8 mouse cellular contexts compared by ENCODE assay signal in genomic region chr9:108819495-108819894, GRCm38 (mm10). TPM values are rescaled to one million over a fixed set of nuclear protein-coding genes. Genes with fewer than 3 reads are reported as not detected.
A peak's percentile ranks its signal among the peaks of the same experiment; 100 is the strongest.
DNase-seq lines count a peak whose midpoint lies in the region; ATAC-seq and TF ChIP-seq lines count a peak whose summit lies in the region.

No protein-coding gene starts in this region.

- H3K27ac ChIP-seq in forebrain, embryonic 11.5 days (ENCODE audit: low read depth, low read length), result no peak overlapping the region
- no peak overlapping the region for H3K27ac ChIP-seq in forebrain, embryonic 13.5 days
- no peak overlapping the region for H3K27ac ChIP-seq in midbrain, embryonic 10.5 days (replicated peaks)
- H3K27ac ChIP-seq in midbrain, embryonic 15.5 days, result no peak overlapping the region

- no peaks in the 10 kb centered on the region for H3K9me3 ChIP-seq in forebrain, embryonic 11.5 days (ENCODE audit: control insufficient read depth, low read length)
- H3K9me3 ChIP-seq in forebrain, embryonic 13.5 days (replicated peaks), result no peaks in the 10 kb centered on the region
- no peaks in the 10 kb centered on the region for H3K9me3 ChIP-seq in midbrain, embryonic 10.5 days (replicated peaks)
- H3K9me3 ChIP-seq in midbrain, embryonic 15.5 days, result no peaks in the 10 kb centered on the region

- peak; percentile 89 for TF ChIP-seq CTCF in lung, adult 2 months (IDR thresholded peaks at IDR 0.05; ENCODE audit: insufficient read depth, low read length)

- no peak for ATAC-seq in forebrain, embryonic 11.5 days (replicated peaks; ENCODE audit: low FRiP score)
- ATAC-seq in forebrain, embryonic 13.5 days, result no peak
- no peak for ATAC-seq in midbrain, embryonic 15.5 days (replicated peaks)
- peak; percentile 61 for ATAC-seq in erythroblast, adult 5-6 weeks (replicated peaks; ENCODE audit: low FRiP score, poor library complexity, severe bottlenecking)

- no peak for TF ChIP-seq POLR2A in lung, adult 2 months (IDR thresholded peaks at IDR 0.05; ENCODE audit: borderline replicate concordance, extremely low read depth, low read depth, low read length)

- H3K27me3 ChIP-seq in forebrain, embryonic 11.5 days (ENCODE audit: control insufficient read depth, insufficient read depth, low read length), result peaks cover 3% of the 10 kb centered on the region; the same call in 1 of the 2 replicates
- H3K27me3 ChIP-seq in forebrain, embryonic 13.5 days, result peaks cover 17% of the 10 kb centered on the region
- H3K27me3 ChIP-seq in midbrain, embryonic 10.5 days (ENCODE audit: low read depth, poor library complexity, severe bottlenecking), result peaks cover 19% of the 10 kb centered on the region
- H3K27me3 ChIP-seq in midbrain, embryonic 15.5 days (replicated peaks), result no peaks in the 10 kb centered on the region

- no peaks in the 10 kb centered on the region for H3K4me1 ChIP-seq in forebrain, embryonic 11.5 days (replicated peaks; ENCODE audit: control insufficient read depth, insufficient read depth, low read length)
- peaks cover 7% of the 10 kb centered on the region for H3K4me1 ChIP-seq in forebrain, embryonic 13.5 days
- H3K4me1 ChIP-seq in midbrain, embryonic 10.5 days, result peaks cover 8% of the 10 kb centered on the region
- peaks cover 10% of the 10 kb centered on the region for H3K4me1 ChIP-seq in midbrain, embryonic 15.5 days
- no peaks in the 10 kb centered on the region for H3K4me1 ChIP-seq in lung, adult 2 months (ENCODE audit: control insufficient read depth, insufficient read depth, low read length)

- no peak overlapping the region for H3K4me2 ChIP-seq in forebrain, embryonic 11.5 days (ENCODE audit: low read depth, low read length, severe bottlenecking)
- no peak overlapping the region for H3K4me2 ChIP-seq in forebrain, embryonic 13.5 days
- H3K4me2 ChIP-seq in midbrain, embryonic 15.5 days, result no peak overlapping the region

- H3K9ac ChIP-seq in forebrain, embryonic 11.5 days (ENCODE audit: low read length), result no peak overlapping the region
- no peak overlapping the region for H3K9ac ChIP-seq in forebrain, embryonic 13.5 days
- no peak overlapping the region for H3K9ac ChIP-seq in midbrain, embryonic 15.5 days

- H3K36me3 ChIP-seq in forebrain, embryonic 11.5 days (ENCODE audit: control insufficient read depth, insufficient read depth, low read length), result no peaks in the 10 kb centered on the region; the same call in 1 of the 2 replicates
- peaks cover 35% of the 10 kb centered on the region for H3K36me3 ChIP-seq in forebrain, embryonic 13.5 days (ENCODE audit: poor library complexity, severe bottlenecking)
- peaks cover 38% of the 10 kb centered on the region for H3K36me3 ChIP-seq in midbrain, embryonic 10.5 days
- peaks cover 29% of the 10 kb centered on the region for H3K36me3 ChIP-seq in midbrain, embryonic 15.5 days (replicated peaks)

- peak; percentile 72 for DNase-seq in forebrain, embryonic 11.5 days (ENCODE audit: low spot score)
- DNase-seq in midbrain, embryonic 10.5 days (ENCODE audit: low spot score), result peak; percentile 59
- DNase-seq in ZHBTc4 (ENCODE audit: low read depth, low spot score), result peak; percentile 81
- peak; percentile 57 for DNase-seq in lung, adult 2 months
- peak; percentile 48 for DNase-seq in thymus, postnatal 25 days

- 58% methylated on average over 3 of the region's 3 CpGs for WGBS in forebrain, embryonic 11.5 days
- 52% methylated on average over 3 of the region's 3 CpGs for WGBS in forebrain, embryonic 13.5 days
- 61% methylated on average over 3 of the region's 3 CpGs for WGBS in midbrain, embryonic 10.5 days
- WGBS in midbrain, embryonic 15.5 days, result 50% methylated on average over 3 of the region's 3 CpGs
- 54% methylated on average over 3 of the region's 3 CpGs for WGBS in lung, adult 2 months

- H3K4me3 ChIP-seq in forebrain, embryonic 11.5 days (ENCODE audit: low read depth, low read length), result no peak overlapping the region
- H3K4me3 ChIP-seq in forebrain, embryonic 13.5 days, result no peak overlapping the region
- H3K4me3 ChIP-seq in midbrain, embryonic 10.5 days, result no peak overlapping the region
- no peak overlapping the region for H3K4me3 ChIP-seq in midbrain, embryonic 15.5 days
- H3K4me3 ChIP-seq in lung, adult 2 months (replicated peaks; ENCODE audit: extremely low read depth, low read depth, low read length), result no peak overlapping the region

RNA-seq across cellular contexts. Expression of gene Celsr3, which starts 6.6 kb away (rescaled TPM):
- polyA plus RNA-seq in forebrain, embryonic 11.5 days (2014; fragmentation: Nextera tagmentation; extraction: Ambion mirVana), result 6.9 and 9.4 TPM in 2 replicates
- polyA plus RNA-seq in forebrain, embryonic 13.5 days (2015; fragmentation: Nextera tagmentation; extraction: Ambion mirVana), result 13.3 and 14.4 TPM in 2 replicates
- 3.1 and 5.0 TPM in 2 replicates for polyA plus RNA-seq in midbrain, embryonic 10.5 days (2016; fragmentation: Nextera tagmentation; extraction: Ambion mirVana)
- 19.6 and 21.3 TPM in 2 replicates for polyA plus RNA-seq in midbrain, embryonic 15.5 days (2015; fragmentation: Nextera tagmentation; extraction: Ambion mirVana)
- 1.9 and 5.0 TPM in 2 replicates for total RNA-seq in erythroblast, adult 5-6 weeks (2015; ENCODE audit: low replicate concordance)
- 0.09 and 1.8 TPM in 2 replicates for total RNA-seq in erythroblast, adult 5-6 weeks (2017; ENCODE audit: low replicate concordance)
- polyA plus RNA-seq in lung, adult 2 months (2012; rRNA removed), result 0.71 and 0.73 TPM in 2 replicates

RNA-seq across cellular contexts. Expression of gene Nckipsd, which starts 11.3 kb away (rescaled TPM):
- 14.4 and 22.0 TPM in 2 replicates for polyA plus RNA-seq in forebrain, embryonic 11.5 days (2014; fragmentation: Nextera tagmentation; extraction: Ambion mirVana)
- 15.2 and 17.6 TPM in 2 replicates for polyA plus RNA-seq in forebrain, embryonic 13.5 days (2015; fragmentation: Nextera tagmentation; extraction: Ambion mirVana)
- polyA plus RNA-seq in midbrain, embryonic 10.5 days (2016; fragmentation: Nextera tagmentation; extraction: Ambion mirVana), result 14.5 and 17.3 TPM in 2 replicates
- polyA plus RNA-seq in midbrain, embryonic 15.5 days (2015; fragmentation: Nextera tagmentation; extraction: Ambion mirVana), result 34.9 and 38.1 TPM in 2 replicates
- 2.7 and 4.2 TPM in 2 replicates for total RNA-seq in erythroblast, adult 5-6 weeks (2015; ENCODE audit: low replicate concordance)
- 1.8 and 3.7 TPM in 2 replicates for total RNA-seq in erythroblast, adult 5-6 weeks (2017; ENCODE audit: low replicate concordance)
- polyA plus RNA-seq in lung, adult 2 months (2012; rRNA removed), result 34.1 and 42.9 TPM in 2 replicates

RNA-seq across cellular contexts. Expression of gene Slc26a6, which starts 33.6 kb away (rescaled TPM):
- polyA plus RNA-seq in forebrain, embryonic 11.5 days (2014; fragmentation: Nextera tagmentation; extraction: Ambion mirVana), result 12.6 and 12.7 TPM in 2 replicates
- polyA plus RNA-seq in forebrain, embryonic 13.5 days (2015; fragmentation: Nextera tagmentation; extraction: Ambion mirVana), result 8.1 and 8.5 TPM in 2 replicates
- polyA plus RNA-seq in midbrain, embryonic 10.5 days (2016; fragmentation: Nextera tagmentation; extraction: Ambion mirVana), result 9.5 and 12.5 TPM in 2 replicates
- polyA plus RNA-seq in midbrain, embryonic 15.5 days (2015; fragmentation: Nextera tagmentation; extraction: Ambion mirVana), result 16.7 and 17.8 TPM in 2 replicates
- total RNA-seq in erythroblast, adult 5-6 weeks (2015; ENCODE audit: low replicate concordance), result 0.63 and 23.8 TPM in 2 replicates
- not detected in 2 replicates for total RNA-seq in erythroblast, adult 5-6 weeks (2017; ENCODE audit: low replicate concordance)
- polyA plus RNA-seq in lung, adult 2 months (2012; rRNA removed), result 12.6 and 17.0 TPM in 2 replicates

RNA-seq across cellular contexts. Expression of gene Ip6k2, which starts 35.9 kb away (rescaled TPM):
- 96.6 and 108 TPM in 2 replicates for polyA plus RNA-seq in forebrain, embryonic 11.5 days (2014; fragmentation: Nextera tagmentation; extraction: Ambion mirVana)
- 153 and 172 TPM in 2 replicates for polyA plus RNA-seq in forebrain, embryonic 13.5 days (2015; fragmentation: Nextera tagmentation; extraction: Ambion mirVana)
- 89.0 and 105 TPM in 2 replicates for polyA plus RNA-seq in midbrain, embryonic 10.5 days (2016; fragmentation: Nextera tagmentation; extraction: Ambion mirVana)
- polyA plus RNA-seq in midbrain, embryonic 15.5 days (2015; fragmentation: Nextera tagmentation; extraction: Ambion mirVana), result 230 and 239 TPM in 2 replicates
- 4.2 and 20.9 TPM in 2 replicates for total RNA-seq in erythroblast, adult 5-6 weeks (2015; ENCODE audit: low replicate concordance)
- 47.5 and 61.2 TPM in 2 replicates for total RNA-seq in erythroblast, adult 5-6 weeks (2017; ENCODE audit: low replicate concordance)
- 66.1 and 69.4 TPM in 2 replicates for polyA plus RNA-seq in lung, adult 2 months (2012; rRNA removed)
